Mouse (Mus musculus) heart, adult 2 months (tissue): ENCODE results near the gene Gm21830.

Experiments used
- CTCF ChIP-seq: fragments of 200-600 bp; IDR thresholded peaks from 2 replicates; pipeline ENCODE4 v1.8.1; 2022; ENCODE audit warnings: antibody characterized with exemption, mild to moderate bottlenecking, moderate library complexity
- EP300 ChIP-seq: fragments of 200-500 bp; IDR thresholded peaks from 2 replicates; pipeline ENCODE4 v1.6.1; 2011; ENCODE audit warnings: low read depth, low read length, control low read depth; ENCODE audit not compliant: insufficient read depth
- POLR2A ChIP-seq: fragments of 200-500 bp; IDR thresholded peaks from 2 replicates; pipeline ENCODE4 v1.6.1; 2011; ENCODE audit warnings: mild to moderate bottlenecking, low read depth, low read length, control low read depth; ENCODE audit not compliant: insufficient read depth

DNA sequence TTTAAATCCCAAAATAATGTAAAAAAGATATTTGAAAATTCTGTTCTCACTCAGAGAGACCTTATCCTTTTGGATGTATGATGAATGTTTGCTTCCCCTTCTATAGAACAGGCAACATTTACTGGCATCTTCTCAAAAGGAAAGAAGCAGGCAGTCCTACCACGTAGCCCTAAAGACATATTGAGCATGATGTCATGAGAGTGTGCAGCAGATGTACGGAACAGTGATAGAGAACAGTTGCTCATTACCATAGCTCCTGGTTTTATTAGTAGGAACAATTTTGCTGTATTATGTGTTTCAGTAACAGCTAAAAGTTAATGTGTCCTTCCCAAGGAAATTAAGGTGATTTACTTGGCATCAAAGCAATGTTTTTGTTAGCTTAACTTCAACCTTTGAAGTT lies 49.0 kb upstream of the Gm21830 start:
- TF ChIP-seq CTCF = no peak
- TF ChIP-seq POLR2A = no peak
- no peak for TF ChIP-seq EP300
